Mouse (Mus musculus): ENCODE data around the gene Hoxc8.
A peak's percentile ranks its signal among the peaks of the same experiment; 100 is the strongest.

The Hoxc8 gene

GRCm38 (mm10) chr15:103010847-103011555 lies 20.6 kb downstream of the Hoxc8 start:
- DNase-seq, result no peak

GRCm38 (mm10) chr15:103011928-103012486 lies 21.6 kb downstream of the Hoxc8 start:
- no peak for DNase-seq

DNA sequence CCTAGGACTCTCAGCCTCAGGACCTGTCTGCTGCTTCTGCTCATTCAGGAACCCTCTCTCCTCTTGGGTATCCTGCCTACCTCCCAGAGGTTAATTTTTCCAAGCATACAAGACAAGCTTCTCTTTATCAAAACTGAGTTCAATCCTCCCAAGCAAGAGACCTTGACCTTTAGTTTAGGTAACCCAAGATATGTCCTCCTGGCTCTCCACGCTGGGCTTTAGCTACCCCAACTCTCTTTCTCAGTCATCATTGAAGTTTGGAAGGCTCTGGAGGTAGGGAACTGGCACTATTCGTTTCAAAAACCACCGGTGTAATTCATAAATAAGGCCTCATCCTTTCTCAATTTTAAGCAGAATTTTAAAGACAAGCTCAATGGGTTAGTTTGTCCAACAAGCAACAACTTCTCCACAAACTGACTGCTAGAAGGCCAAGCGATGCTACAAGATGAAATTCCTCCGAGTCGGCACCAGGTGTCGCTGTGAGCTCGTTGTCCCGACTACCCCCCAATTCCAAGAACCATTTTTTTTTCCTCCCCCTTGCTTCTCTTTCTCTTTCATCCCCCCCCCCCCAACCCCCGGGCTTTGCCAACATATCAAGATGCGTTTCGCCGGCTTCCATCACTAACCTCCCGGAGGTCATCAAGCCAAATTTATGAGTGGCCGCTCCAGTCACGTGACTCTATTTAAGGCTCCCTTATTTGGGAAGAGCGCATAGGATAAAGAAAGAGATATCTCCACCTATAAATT lies 23.0 kb downstream of the Hoxc8 start:
- peak; percentile 48 to 61 for DNase-seq

GRCm38 (mm10) chr15:103014166-103015008 lies 24.0 kb downstream of the Hoxc8 start:
- DNase-seq, result no peak

DNA sequence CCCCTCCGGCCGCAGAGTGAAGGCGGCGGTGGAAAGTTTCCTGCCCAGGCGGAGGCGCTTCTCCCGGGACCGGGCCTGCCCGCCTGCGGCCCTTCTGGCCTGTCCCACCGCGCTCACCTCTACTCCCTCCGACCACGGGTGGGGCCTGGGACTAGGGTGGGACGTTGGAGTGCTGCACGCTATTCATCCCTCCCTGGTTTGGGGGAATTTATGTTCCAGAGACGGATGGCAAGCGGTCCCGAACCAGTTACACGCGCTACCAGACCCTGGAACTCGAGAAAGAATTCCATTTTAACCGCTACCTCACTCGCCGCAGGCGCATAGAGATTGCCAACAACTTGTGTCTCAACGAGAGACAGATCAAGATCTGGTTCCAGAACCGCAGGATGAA lies 24.6 kb downstream of the Hoxc8 start:
- DNase-seq, result no peak

DNA sequence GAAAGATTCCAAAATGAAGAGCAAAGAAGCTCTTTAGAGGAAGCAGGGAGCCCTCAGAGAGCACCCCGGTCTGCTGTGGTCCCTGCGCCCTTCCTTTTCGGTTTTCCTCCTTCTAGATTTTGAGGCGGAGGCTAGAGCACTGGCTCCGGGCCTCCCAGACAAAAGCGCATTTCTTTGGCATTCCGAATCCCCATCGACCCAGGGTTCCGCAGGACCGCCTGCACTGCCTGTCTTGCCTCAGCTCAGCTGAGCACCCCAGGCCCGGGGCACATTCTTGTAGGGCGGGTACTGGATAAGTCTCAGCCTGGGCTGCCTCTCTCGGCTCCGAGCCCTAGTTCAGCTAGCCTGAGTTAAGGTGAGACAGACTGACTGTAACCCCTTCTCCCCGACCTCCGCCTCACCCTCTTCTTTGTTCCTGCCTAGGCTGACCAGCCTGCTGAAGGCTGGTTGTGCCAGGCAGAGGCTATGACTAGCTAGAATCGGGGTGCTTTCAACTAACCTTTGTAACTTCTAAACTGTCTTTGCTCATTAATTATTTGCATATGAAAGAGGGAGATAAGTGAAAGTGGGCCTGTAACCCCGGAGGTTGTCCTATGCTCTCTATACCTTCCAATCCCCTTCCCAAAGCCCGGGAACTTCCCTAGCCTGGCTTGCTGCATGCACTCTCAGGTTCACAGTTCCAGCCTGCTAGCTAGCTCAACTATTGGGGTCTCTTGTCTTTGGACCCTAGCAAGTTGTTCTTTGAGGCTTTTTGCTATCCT lies 25.2 kb downstream of the Hoxc8 start:
- no peak for DNase-seq

- DNase-seq, result no peak
Observed at GRCm38 (mm10) chr15:103018636-103019035, 28.2 kb downstream of the Hoxc8 start, which contains the start of gene Hoxc4. Gene Hoxc4, plus strand, starts transcription at chr15:103018934.

DNA sequence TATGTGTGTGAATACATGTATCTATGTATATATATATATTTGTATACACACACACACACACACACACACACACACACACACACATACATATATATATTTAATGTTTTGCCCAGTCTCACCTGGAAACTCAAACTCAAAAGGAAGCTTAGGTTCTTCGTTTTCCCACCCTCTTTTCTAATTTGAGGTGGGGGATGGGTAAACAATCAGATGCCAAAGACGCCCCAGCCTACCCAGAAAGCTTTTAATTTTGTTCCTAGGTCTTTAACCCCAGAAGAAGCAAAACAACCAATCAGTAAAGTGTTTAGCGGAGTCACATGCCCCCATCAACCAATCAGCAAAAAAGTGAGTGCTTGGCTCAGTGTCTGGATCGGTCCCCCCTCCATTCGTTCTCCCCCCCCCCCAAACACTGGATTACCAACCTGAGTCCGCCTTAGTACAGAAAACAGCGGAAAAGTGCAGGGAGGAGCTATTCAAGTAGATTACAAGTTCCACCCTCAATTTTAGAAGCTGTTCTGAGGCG lies 30.6 kb downstream of the Hoxc8 start:
- no peak for DNase-seq

- DNase-seq, result no peak
Observed at GRCm38 (mm10) chr15:103021544-103021943, 31.1 kb downstream of the Hoxc8 start.

DNA sequence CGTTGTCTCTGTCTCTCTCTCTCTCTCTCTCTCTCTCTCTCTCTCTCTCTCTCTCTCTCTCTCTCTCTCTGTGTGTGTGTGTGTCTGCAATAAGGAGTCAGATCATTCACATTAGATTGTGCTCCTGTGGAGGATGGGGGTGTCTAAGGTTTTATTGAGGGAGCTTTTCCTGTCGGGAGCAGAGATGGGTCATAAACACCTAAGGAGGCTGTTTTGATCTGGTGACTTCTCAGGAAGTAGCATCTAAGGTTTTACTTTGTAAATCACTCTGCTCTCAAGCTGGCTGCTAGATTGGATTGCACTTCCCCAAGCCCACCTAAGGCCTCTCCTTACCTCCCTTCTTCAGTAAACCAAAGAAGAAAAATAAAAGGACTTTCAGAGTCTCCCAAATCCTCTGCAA lies 33.7 kb downstream of the Hoxc8 start:
- DNase-seq, result no peak

DNA sequence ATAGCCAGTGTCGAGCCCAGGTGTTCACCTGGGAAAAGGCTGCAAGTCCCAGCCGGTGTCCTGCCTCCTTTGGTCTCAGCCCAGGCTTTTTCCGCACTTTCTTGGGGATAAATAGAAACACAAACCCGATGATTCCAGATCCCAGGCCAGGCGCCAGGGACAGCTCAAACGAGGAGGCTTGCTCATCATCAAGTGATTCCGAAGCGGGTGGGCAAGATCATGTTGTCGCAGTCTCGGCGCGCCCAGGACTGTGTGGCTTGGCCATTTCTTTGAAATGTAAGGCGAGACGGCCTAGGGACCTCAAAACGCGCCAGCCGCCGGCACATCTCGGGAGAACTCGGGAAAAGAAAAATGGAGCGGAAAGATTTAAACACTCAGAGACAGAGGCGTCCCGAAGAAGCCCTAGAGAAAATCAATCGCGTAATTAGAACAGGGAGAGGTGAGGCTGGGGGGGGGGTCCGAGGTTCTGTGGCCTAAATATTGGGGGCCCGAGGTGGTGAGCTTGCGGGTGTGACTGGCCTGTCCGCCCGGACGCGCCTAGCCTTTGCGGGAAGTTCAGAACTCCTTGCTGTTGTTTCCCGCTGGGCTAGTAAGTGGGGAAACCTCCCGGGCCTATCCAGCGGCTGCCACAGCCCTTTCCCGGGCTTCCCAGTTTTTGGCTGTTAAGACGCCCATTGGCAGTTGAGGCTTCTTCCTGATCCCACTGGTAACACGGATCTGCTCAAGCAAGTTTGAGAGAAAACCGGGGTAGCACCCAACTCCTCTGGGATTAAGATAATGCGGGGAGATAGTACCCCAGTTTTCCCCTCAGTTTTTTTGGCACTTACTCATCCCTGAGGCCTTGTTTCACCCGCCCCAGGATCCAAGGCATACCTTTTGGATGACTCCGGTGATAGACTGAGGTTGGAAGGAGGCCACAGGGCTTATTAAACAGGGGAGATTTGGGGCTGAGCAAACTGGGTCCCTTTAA lies 37.1 kb downstream of the Hoxc8 start:
- no peak for DNase-seq

- DNase-seq, result no peak
Observed at GRCm38 (mm10) chr15:103028916-103029512, 38.6 kb downstream of the Hoxc8 start.

GRCm38 (mm10) chr15:103030142-103030541 lies 39.7 kb downstream of the Hoxc8 start:
- DNase-seq, result no peak

DNA sequence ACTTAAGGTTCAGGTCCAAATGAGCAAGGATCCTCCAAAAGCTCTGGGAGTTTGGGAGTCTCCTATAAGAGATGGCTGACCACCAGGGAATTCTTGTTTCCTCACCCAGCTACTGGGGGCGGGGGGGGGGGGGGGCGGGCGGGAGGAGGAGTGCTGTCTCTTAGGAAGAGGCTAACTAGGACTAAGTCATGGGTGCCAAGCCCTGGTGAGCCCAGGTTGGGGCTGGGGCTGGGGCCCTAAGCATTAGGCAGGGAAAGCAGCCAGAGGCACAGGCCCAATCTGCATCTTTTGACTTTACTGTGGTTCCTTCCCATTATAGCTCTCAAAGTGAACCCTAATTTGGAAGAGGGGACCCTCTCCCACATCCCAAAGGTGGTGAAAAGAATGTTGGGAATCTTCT lies 41.8 kb downstream of the Hoxc8 start:
- no peak for DNase-seq

GRCm38 (mm10) chr15:103032646-103033575 lies 42.5 kb downstream of the Hoxc8 start:
- DNase-seq, result no peak

- DNase-seq, result no peak
Observed at GRCm38 (mm10) chr15:103034043-103034806, 43.8 kb downstream of the Hoxc8 start.

GRCm38 (mm10) chr15:103034807-103035547 lies 44.6 kb downstream of the Hoxc8 start:
- DNase-seq, result peak in 1 of 2 experiments; percentile 6

DNA sequence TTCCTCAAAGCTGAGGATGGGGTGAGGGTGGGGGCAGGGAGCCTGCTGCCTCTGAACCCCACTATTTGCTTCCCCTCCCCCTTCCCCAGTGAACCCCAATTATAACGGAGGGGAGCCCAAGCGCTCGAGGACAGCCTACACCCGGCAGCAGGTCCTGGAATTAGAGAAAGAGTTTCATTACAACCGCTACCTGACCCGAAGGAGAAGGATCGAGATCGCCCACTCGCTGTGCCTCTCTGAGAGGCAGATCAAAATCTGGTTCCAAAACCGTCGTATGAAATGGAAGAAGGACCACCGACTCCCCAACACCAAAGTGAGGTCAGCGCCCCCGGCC lies 45.1 kb downstream of the Hoxc8 start:
- DNase-seq, result no peak
